Mouse (Mus musculus) limb, embryonic 10.5 days (tissue): ENCODE data around the gene Nlrp1b. TPM values are rescaled to one million over a fixed set of nuclear protein-coding genes. Genes with fewer than 3 reads are reported as not detected.

ENCODE experiments used
- DNase-seq: peaks from one replicate; pipeline ENCODE4 v3.0.0-alpha.2; 2017; ENCODE audit warnings: low spot score
- H3K27ac ChIP-seq: fragments of 300-500 bp; sonication (generic); 2 replicates; pipeline ENCODE4 v1.5.1; 2016; ENCODE audit warnings: mild to moderate bottlenecking
- H3K27me3 ChIP-seq: fragments of 300-500 bp; sonication (generic); 2 replicates; pipeline ENCODE4 v1.6.1; 2016; ENCODE audit warnings: low read depth, mild to moderate bottlenecking; ENCODE audit not compliant: poor library complexity, severe bottlenecking
- H3K36me3 ChIP-seq: fragments of 300-500 bp; sonication (generic); 2 replicates; pipeline ENCODE4 v1.6.1; 2016; ENCODE audit warnings: mild to moderate bottlenecking, moderate library complexity
- H3K4me1 ChIP-seq: fragments of 300-500 bp; sonication (generic); 2 replicates; pipeline ENCODE4 v1.6.1; 2016
- H3K4me3 ChIP-seq: fragments of 300-500 bp; sonication (generic); 2 replicates; pipeline ENCODE4 v1.5.1; 2016; ENCODE audit warnings: mild to moderate bottlenecking, moderate library complexity
- H3K9me3 ChIP-seq: fragments of 300-500 bp; sonication (generic); replicated peaks from 2 replicates; pipeline ENCODE4 v1.6.1; 2016; ENCODE audit warnings: mild to moderate bottlenecking
- polyA plus RNA-seq: library from polyadenylated mRNA; unstranded; fragments of >200 nt; fragmentation: Nextera tagmentation; extraction: Ambion mirVana; gene quantifications from 2 replicates; pipeline ENCODE4 v1.2.1, GENCODE M21; 2016

Gene Nlrp1b
- polyA plus RNA-seq, 1 experiment from 2014 or later = not detected

DNA sequence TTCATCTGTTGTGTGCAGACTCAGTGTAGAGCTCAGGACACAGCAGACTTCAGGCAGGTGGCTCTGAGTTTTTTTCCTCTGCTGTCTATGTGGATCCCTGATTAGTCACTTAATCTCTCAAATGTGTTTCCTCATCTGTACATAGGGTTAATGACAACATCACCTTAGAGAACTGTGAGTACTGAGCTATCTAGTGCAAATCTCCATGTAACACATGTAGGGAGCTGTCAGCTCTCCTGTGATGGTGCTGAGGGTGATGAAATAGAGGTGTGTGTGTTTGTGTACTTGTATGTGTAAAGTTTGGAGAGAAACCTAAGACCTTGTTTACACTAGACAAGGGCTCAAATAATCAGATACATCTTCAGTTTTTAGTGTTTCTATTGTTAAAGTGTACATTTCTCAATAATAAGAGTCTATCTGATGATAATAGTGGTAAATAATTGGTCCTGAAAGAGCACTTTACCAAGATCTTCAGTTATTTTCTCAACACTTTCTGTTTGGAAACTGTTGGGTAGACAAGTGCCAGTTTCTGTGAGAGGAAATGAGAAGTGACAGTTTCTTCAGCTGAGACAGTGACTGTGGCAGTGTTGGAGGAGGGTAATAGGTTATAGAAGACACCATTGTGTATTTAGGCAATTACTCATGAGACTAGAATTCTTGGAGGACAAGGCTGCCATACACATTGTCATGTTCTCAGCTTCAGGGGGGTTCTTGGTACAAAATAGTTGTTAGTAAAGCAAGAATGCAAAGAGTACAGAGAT, 124.1 kb downstream of the Nlrp1b start:
- Histone ChIP-seq H3K27ac (no peak overlapping the region), H3K4me1 (no peaks in the 10 kb centered on the region), H3K27me3 (no peaks in the 10 kb centered on the region), H3K4me3 (no peak overlapping the region), H3K9me3 (no peaks in the 10 kb centered on the region), H3K36me3 (no peaks in the 10 kb centered on the region)
- DNase-seq = no peak

DNA sequence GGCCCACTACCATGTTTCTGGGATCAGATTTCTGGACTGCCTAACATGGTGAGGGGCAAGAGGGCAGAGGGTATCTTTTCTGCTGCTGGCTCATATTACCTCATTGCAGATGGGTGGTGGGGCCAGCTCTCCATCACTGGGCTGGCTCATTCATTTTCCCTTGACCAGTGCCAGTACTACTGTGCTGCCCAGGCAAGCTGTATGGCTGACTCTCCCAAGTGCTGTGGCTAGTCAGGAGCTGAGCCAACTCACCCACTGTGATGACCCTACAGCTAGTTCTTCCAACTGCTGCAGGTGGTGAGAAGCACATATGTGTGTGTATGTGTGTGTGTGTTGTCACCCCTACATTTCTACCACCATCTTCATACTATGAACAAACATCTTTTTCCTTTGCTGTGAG, 126.6 kb downstream of the Nlrp1b start:
- Histone ChIP-seq H3K4me1 (no peaks in the 10 kb centered on the region), H3K27ac (no peak overlapping the region), H3K9me3 (no peaks in the 10 kb centered on the region), H3K4me3 (no peak overlapping the region), H3K27me3 (no peaks in the 10 kb centered on the region), H3K36me3 (no peaks in the 10 kb centered on the region)
- no peak for DNase-seq

Other genes with a start within 250 kb of the Nlrp1b start
- gene C1qbp, start 247.7 kb downstream of the Nlrp1b start, polyA plus RNA-seq = 325 and 420 TPM in 2 replicates
- 34.1 and 36.6 TPM in 2 replicates for gene Dhx33, start 226.3 kb downstream of the Nlrp1b start, polyA plus RNA-seq
- gene Mis12, start 211.1 kb downstream of the Nlrp1b start, polyA plus RNA-seq = 56.2 and 65.1 TPM in 2 replicates
- gene Derl2, start 210.9 kb downstream of the Nlrp1b start, polyA plus RNA-seq = 34.4 and 34.7 TPM in 2 replicates
- gene 6330403K07Rik, start 197.2 kb downstream of the Nlrp1b start, polyA plus RNA-seq = 93.7 and 190 TPM in 2 replicates
- gene Nlrp1a, start 86.0 kb downstream of the Nlrp1b start, polyA plus RNA-seq = not detected in 2 replicates